Mouse (Mus musculus): ENCODE results near the gene Sirt4.

DNA sequence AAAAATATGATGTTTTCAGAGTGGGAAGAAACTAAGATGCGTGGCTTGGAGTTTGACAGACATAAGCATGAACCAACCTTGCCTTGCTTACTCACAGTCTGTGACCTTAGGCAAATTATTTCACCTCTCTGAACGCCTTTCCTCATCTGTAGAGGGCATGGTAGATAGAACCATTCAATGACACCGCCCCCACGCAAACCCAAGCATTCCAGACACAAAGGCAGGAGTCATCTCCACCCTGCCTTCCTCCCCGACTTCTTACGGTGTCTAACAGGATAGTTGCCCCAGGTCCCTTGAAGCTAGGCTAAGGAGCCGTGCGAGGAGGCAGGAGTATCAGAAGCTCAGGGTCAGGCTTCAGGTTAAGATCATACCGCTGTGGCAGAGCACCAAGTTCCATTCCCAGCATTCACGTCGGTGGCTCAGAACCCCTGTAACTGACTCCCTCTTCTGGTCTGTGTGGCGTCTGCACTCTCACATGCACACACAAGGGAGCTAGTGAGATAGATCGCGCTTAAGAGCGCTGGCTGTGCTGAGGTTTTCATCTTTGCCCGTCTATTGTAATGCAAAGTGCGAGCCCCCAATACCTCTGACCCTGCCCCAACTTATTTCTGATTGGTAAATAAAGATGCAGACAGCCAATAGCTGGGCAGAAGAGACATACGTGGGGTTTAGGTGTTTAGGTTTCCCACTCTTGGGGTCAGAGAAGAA, 20.0 kb downstream of the Sirt4 start:
- TF ChIP-seq USF1 (IDR thresholded peaks at IDR 0.05; ENCODE audit: low read depth) (no peak), CTCF (IDR thresholded peaks at IDR 0.05; ENCODE audit: control insufficient read depth, insufficient read depth, insufficient read length) (no peak), MYOG (IDR thresholded peaks at IDR 0.05; ENCODE audit: control insufficient read depth, extremely low read depth, insufficient read length) (no peak), FOSL1 (IDR thresholded peaks at IDR 0.05; ENCODE audit: insufficient read depth, low read length, poor library complexity, severe bottlenecking) (no peak), MAX (IDR thresholded peaks at IDR 0.05) (no peak), CEBPB (IDR thresholded peaks at IDR 0.05; ENCODE audit: low read depth) (no peak)
